Mouse (Mus musculus) gastrocnemius, postnatal 4 days (tissue): Measurements from ENCODE around the gene Nos2. TPM values are rescaled to one million over a fixed set of nuclear protein-coding genes. Genes with fewer than 3 reads are reported as not detected.

Source experiments
- DNase-seq, 2 experiments: peaks; one replicate each; pipeline ENCODE4 v3.0.0; 2021 to 2022; ENCODE audit warnings: low spot score in 2 of 2, mixed read lengths in 2 of 2
- long read RNA-seq, 2 experiments: library from polyadenylated mRNA; stranded (forward); transcript quantifications; one replicate each; pipeline ENCODE4 v2.0.0; 2021
- total RNA-seq, 2 experiments: library from RNA; stranded (reverse); gene quantifications; 2 replicates each; pipeline ENCODE4 v1.2.3; 2021

Nos2 gene
- 1 to 10 TPM; 4.5 to 4.6 TPM for total RNA-seq
- long read RNA-seq, experiment 1, transcript Nos2-203 (26 exons, 3,429 nt), result major isoform, 10 of 13 reads
- long read RNA-seq, experiment 1, partial matches to known transcripts, result 2 of 13 reads
- long read RNA-seq, experiment 1, other reads (novel, unspliced or antisense), result 1 of 13 reads
- long read RNA-seq, experiment 2, transcript Nos2-203 (26 exons, 3,429 nt), result major isoform, 15 of 18 reads
- long read RNA-seq, experiment 2, partial matches to known transcripts, result 2 of 18 reads
- long read RNA-seq, experiment 2, other reads (novel, unspliced or antisense), result 1 of 18 reads

DNA sequence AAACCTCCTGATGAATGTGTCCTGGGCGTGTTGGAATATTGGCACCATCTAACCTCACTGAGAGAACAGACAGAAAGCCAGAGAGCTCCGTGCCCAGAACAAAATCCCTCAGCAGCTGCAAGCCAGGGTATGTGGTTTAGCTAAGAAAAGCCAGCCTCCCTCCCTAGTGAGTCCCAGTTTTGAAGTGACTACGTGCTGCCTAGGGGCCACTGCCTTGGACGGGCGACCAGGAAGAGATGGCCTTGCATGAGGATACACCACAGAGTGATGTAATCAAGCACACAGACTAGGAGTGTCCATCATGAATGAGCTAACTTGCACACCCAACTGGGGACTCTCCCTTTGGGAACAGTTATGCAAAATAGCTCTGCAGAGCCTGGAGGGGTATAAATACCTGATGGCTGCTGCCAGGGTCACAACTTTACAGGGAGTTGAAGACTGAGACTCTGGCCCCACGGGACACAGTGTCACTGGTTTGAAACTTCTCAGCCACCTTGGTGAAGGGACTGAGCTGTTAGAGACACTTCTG, at the start of gene Nos2:
Gene Nos2, plus strand, starts transcription at position 377 of the 529 bp plus-strand sequence.
- no peak for DNase-seq

DNA sequence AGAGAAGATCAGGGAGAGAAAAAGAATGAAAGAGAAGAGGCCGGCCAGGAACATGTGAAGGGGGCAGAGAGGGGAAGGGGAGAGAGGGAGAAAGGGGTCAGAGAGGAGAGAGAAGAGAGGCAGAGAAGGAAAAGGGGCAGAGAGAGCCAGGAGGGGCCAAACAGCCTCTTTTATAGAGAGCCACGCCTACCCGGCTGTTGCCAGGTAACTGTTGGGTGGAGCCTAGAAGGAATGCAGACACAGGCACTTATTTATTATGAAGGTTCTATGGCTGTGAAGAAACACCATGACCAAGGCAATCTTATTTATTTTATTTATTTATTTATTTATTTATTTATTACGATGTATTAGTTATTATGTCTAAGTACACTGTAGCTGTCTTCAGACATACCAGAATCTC, 49.7 kb upstream of the Nos2 start:
- DNase-seq, result no peak

DNA sequence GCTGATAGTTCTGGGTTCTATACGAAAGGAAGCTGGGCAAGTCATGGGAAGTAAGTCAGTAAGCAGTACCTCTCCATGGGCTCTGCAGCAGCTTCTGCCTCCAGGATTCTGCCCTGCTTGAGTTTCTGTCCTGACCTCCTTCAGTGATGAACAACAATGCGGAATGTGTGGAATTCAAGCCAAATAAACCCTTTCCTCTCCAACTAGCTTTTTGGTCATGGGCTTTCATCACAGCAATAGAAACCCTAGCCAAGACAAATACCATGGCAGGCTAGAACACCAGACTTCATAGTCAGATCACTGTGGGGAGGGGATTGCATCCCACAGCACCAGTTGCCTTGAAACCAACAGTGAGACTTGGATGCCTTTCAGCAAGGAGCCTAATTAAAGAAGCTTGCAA, 47.8 kb upstream of the Nos2 start:
- DNase-seq, result no peak

DNA sequence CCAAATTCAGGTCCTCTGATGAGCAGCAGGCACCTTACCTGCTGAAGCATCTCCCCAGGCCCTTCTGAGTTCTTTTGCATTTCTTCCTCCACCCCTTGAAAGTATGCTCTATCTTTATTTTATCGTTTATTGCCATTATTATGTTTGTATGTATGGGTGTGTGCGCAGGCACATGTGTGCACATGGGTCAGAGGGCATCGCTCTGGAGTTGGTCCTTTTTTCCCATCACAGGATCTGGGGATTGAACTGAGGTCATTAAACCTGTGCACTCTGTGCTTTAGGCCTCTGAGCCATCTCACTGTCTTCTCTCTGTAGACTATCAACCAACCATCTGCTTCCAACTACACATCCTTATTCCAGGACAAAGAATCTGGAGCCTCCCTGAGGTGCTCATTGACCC, 40.9 kb upstream of the Nos2 start:
- no peak for DNase-seq

DNA sequence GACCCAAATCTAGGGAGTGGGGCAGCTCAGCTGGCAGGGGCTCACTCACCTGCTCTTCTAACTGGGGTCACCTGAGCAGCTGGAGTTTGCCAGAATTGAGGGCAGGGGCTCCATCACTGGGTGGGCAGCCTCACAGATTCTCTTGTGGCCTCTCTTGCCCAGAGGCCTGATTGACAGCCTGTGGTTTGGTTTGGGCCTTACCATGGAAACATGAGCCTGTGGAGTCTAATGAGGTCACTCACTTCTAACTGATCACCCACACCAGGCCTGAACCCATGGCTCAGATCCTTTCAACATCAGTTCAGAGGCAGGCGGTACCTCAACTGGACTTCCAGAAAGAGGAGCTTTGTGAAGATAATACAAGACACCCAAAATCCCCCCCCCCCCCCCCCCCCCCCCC, 33.9 kb upstream of the Nos2 start:
- DNase-seq, result no peak

DNA sequence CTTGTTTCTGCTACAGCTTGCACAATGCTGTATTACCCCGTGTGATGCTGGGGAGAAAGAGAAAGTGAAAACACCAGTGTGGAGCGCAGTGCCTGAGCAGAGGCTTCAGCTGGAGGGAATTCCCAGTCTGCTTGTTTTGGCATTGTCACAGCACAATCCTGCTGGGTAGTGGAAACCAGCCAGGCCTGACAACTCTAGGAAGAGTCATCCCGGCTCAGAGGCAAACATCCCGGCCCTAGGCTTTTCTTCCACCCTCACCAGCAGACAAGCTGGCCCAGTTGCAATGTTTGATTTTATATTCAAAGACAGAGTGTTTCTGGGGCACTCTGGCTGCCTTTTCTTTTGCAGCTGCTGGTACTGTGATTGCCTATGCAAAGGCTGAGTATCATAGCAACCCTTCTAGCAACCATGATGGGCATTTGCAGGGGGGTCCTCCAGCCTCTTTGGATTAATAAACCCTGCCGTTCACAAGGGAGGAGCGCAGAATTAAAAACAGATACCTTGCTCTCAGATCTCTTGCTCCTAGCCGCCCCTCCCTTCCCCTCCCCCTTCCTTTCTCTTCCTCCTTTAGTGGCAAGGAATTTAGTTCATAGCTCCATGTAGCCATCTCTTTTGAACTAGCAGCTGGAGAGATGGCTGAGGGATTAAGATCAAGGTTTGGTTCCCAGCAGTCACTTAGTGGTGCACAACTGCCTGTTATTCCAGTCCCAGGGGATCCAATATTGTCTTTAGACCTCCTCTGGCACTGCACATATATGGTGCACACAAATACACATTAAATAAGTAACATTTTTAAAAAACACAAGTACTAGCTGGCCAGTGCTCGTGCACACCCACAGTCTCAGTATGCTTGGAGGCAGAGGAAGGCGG, 33.2 kb upstream of the Nos2 start:
- peak; percentile 57 to 77 for DNase-seq

DNA sequence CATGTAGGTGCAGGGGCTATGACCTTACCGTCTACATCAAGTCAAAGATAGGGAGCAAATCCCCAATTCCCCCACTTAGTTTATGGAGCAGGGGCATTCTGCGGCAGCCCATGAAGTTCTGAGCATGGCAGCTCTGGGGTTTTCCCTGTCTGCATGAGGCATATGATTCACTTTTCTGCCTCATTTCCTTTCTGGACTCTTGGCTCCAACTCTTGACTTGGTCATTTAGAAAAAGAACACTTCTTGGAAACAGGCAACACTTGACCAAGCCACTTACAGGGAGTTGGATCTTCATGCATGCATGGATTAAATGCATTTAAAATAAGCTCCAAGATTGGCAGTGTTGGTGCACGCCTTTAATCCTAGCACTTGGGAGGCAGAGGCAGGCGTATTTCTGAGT, 31.4 kb upstream of the Nos2 start:
- no peak for DNase-seq

DNA sequence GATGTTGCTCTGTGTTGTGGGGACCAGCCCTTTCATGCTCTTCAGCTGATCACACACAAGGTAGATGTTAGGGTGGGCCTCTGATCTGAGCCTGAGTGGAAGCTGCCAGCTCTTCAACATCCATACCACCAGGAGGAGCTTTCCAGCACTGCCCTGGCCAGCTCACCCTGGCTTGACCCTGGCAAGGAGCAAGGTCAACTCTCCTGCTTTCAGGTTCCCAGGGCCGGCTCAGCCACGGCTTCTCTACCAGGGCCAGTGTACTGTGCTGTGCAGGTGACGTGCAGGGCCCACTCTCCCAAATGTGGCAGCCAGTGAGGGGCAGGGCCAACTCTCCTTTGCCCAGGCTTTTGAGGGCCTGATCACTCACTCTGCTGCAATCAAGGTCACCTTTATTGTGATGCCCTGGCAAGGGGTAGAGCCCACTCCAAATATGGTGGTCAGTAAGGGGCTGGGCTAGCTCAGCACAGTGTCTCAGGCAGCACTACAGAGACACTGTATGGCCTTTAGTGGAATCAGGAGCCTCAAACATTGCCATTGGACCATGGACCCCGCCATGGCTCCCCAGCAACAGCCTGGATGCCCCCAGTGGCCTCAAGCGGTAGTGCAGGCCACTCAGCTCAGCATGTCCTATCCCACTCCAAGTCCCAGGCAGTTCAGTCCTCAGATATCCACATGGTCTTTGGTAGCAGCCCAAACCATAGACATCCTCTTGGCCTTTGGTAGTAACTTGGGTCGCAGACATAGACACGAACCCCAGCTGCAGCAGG, 24.0 kb upstream of the Nos2 start:
- DNase-seq, result no peak

DNA sequence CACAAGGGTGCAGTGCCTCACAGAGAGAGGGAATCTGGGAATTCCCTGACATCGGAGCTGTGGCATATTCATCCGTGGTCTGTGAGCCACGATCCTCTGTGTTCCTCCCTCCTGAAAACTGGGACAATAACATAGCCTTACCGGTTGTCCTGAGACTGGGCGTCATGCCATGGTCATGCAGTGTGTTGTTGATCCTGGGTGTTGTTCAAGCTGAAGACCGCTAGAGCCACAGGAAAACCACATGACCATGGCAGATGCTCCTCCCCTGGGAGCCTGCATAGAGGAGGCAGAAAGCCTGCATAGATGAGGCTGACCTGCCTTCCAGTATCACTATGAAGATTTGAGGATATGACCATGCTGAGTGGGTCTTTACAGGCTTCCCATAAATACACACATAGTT, 5.1 kb upstream of the Nos2 start:
- DNase-seq, result no peak

DNA sequence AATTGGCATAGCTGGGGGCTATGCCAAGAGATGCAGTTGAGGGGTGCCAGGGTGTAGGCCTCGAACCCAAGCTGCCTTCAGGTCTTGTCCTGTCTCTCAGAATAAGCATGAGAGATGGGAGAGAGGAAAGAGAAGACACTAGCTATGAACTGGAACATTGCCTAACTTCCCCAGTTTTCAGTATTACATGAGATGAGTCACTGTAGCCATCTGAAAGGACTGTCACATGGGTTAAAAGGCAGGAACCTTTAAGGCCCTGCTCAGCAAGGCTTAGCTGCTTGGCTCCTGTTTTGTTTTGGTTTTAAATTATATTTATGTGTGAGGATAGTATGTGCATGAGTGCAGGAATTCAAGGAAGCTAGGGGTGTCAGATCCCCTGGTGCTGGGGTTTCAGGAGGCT, 4.2 kb upstream of the Nos2 start:
- no peak for DNase-seq

DNA sequence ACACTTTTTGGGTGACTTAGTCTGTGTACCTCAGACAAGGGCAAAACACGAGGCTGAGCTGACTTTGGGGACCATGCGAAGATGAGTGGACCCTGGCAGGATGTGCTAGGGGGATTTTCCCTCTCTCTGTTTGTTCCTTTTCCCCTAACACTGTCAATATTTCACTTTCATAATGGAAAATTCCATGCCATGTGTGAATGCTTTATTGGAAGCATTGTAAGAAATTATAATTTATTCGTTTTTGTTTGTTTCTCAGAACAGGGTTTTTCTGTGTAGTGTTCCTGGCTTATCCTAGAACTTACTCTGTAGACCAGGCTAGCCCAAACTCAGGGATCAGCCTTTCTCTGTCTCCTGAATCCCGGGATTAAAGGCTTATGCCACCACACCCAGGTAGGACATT, 842 bp upstream of the Nos2 start:
- no peak for DNase-seq

DNA sequence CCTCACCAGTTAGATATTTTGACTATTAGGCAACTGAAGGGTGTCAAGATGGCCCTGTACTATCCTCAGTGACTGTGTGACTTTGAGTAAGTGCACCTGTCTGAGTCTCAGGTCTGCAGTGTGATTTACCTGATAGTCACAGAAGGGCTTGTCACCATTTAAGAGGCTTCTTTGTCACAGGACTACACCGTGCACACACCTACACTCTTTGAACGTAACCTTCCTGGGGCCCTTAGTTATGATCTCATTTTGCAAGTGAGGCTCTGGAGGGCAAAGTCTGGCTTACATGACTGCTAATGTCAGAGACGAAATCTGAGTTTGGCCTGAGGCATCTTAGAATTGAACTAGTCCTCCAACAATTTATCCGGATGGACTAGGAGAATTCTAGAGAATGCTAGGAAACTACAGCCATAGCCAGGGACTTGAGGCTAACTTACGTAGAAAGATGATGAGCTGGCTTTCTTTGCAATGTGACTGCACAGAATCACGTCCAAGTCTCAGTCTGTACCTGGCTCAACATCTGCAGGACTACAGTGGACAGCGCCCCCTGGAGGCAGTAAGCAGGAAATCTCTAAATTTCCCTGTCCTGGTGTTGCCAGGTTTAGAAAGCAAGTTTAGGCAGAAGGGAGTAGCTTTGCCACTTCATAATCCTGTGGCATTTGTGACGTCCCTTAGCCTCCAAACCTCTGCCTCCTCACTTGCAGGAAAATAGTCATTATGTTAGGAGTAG, 2.3 kb downstream of the Nos2 start:
- peak in 1 of 2 experiments; percentile 40 for DNase-seq

DNA sequence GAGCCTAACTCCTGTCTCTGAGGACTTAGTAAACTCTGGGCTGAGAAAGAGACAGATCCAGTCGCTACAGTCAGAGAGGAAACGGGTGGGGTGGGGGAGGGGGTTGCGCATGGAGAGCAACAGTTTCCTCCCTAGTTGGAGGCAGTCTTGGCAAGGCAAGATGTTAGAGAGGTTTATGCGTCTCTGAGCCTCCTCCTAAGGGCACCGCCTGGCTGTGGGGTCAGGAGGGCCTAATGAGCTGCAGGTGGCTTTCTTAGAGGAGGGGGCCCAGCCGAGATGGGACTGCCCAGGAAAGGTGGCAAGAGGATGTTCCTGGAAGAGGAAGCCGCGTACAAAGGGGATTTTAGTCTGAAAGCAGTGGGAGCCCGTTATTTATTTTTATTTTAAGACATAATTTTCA, 3.5 kb downstream of the Nos2 start:
- DNase-seq, result no peak

DNA sequence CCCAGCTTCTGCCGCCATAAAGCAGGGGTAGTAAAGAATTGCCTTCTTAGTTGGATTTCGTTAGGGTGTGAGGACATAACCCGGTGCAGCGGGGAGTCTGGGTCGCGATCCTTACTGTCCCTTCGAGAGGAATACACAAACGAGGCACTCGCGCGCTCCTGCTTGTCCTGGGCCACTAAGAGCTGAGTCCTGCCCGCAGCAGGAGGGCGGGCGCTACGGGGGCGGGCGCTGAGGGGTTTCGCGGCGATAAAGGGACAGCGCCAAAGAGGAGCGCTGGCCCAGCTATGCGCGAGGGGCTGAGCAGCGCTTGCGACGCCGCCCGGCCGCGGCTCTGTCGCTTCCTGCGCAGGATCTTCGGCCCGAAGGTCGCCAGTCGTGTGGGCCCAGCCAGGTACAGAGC, 4.3 kb downstream of the Nos2 start:
- DNase-seq, result peak in 1 of 2 experiments; percentile 20

DNA sequence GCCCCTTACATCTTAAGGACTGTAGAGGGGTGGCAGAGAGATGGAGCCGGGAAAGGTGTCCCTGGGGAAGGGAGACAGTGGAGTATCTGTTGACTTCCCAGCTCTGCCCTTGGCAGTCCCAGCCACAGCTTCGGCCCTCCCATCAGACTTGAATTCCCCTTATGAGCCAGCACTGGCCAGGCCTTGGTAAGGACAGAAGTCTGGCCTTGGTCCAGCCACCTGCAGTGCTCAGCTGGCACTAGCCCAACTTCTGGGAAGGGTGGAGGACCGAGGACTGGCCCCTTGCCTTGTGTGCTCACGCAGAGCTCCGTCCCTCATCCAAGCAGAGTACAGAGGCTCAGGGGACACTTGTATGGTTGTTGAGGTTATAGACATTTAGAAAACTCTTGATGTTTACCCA, 8.8 kb downstream of the Nos2 start:
- DNase-seq, result peak in 1 of 2 experiments; percentile 48

DNA sequence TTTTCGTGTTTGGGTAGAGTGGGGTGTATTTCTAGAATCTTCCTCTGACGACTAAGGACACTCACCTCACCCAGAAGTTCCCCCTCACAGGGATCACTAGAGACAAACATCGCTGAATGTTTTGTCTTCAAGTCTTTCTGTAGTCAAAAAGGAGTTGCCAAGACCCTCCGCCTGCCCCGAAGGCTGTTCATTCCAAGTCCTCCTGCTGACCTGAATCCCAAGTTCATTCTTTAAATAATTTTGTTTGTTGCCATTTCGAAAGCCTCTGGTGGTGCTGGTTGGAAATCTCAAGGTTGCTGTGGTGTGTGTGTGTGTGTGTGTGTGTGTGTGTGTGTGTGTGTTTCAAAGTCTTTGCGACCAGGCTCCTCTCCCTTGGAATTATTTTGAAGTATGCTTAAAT, 13.7 kb downstream of the Nos2 start:
- DNase-seq, result no peak

DNA sequence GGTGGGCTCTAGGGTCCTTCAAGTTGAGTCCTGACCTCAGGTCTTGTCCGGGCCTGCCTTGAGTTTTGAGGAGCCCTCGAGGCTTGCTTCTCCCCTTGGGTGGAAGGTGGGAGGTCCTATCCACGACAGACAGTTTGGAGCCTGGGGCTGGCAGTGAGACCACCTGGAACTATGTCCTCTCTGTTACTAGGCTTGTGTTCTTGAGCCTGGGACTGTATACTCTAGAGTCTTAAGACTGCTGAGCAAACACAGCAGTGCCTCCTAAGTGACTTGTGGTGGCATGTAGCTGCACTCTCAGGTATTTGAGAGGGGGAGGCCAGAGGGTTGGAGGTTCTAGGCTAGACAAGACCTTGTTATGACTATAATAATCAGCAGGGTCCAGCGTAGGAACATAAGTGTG, 14.1 kb downstream of the Nos2 start:
- DNase-seq, result no peak

DNA sequence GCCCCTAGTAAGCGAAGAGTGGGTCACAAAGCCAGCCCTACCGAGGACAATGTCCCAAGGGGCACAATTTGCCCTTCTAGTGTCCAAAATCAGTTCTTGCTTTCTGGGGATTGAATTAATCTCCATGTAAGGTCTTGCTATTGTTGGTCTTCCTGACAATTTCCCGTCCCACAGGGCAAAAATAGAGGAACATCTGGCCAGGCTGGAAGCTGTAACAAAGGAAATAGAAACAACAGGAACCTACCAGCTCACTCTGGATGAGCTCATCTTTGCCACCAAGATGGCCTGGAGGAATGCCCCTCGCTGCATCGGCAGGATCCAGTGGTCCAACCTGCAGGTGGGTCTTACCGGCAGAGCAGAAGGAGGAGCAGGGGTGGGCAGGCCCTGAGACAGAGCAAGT, 14.6 kb downstream of the Nos2 start:
- no peak for DNase-seq

DNA sequence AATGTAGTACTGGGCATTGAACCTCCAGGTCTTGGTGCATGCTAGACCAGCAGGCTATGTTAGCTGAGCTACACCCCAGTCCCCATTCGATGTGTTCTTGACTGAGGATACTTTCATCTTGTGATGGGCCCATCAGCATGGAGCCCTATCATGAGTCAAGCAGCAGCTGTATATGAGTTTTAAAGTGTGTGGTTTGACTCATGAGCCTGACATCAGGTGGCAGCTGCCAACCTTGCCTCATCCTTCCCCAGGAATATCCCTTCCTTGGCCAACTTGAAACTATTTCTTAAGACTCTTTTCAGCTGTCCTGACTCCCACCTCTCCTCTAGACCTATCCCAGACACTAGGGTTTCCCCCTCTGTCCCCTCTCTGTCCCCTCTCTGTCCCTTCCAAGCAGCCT, 22.5 kb downstream of the Nos2 start:
- no peak for DNase-seq

DNA sequence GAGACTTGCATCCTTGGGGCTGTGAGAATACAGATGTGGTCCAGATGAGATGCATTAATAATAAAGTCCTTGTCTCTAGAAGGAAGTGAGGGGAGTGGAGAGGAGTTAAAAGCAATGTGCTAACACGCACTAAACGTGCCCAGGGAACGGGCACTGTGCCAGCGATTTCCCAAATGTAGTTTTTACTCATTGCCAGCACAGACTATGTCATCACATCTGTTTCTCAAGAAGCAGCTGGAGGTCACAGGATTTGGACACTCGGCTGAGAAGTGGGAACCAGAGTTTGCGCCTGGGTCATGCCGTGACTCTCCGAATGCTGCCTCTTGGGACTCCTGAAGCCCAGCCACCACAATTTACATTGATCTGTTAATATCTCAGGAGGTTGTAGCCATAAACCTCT, 29.8 kb downstream of the Nos2 start:
- no peak for DNase-seq

DNA sequence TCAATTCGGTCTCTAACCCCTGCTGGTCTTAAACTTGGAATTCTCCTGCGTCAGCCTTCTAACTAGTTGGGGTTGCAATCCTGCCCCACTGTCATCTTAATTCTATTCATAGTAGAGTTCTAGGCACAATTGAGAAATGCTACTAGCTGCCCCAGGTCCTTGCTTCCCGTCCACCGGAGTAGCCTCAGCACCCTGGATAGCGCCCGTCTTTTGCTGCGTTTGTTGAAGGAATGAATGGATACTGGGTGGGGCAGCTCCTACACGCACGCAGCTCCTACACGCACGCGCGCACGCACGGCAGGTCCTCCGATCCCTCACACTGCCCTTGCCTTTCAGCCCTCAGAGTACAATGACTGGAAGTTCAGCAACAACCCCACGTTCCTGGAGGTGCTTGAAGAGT, 31.9 kb downstream of the Nos2 start:
- DNase-seq, result peak in 1 of 2 experiments; percentile 51
